Mouse (Mus musculus) bone marrow macrophage, adult 2 months (primary cell): Measurements from ENCODE around the gene 1110008P14Rik. TPM values are rescaled to one million over a fixed set of nuclear protein-coding genes. Genes with fewer than 3 reads are reported as not detected.
A peak's percentile ranks its signal among the peaks of the same experiment; 100 is the strongest.

Source experiments
- H3K27ac ChIP-seq: 2 replicates; pipeline ENCODE4 v1.5.1; 2012; ENCODE audit warnings: low read depth, low read length; ENCODE audit not compliant: insufficient read depth
- H3K4me1 ChIP-seq: 2 replicates; pipeline ENCODE4 v1.6.1; 2012; ENCODE audit warnings: low read length; ENCODE audit not compliant: control insufficient read depth, insufficient read depth
- H3K4me3 ChIP-seq: 2 replicates; pipeline ENCODE4 v1.5.1; 2012; ENCODE audit warnings: mild to moderate bottlenecking, low read length, moderate library complexity; ENCODE audit not compliant: insufficient read depth
- CTCF ChIP-seq: IDR thresholded peaks from 2 replicates; pipeline ENCODE4 v1.5.1; 2012; ENCODE audit warnings: low read depth, mild to moderate bottlenecking, low read length, moderate library complexity
- POLR2A ChIP-seq: IDR thresholded peaks from 2 replicates; pipeline ENCODE4 v1.6.1; 2012; ENCODE audit warnings: mild to moderate bottlenecking, low read depth, low read length, borderline replicate concordance
- polyA plus RNA-seq: library from polyadenylated mRNA; stranded (reverse); fragments of >200 nt; gene quantifications from 2 replicates; pipeline ENCODE4 v1.2.4, GENCODE M21; 2012; ENCODE audit not compliant: missing spikeins, insufficient read depth, insufficient read length

1110008P14Rik gene
- polyA plus RNA-seq, 1 experiment, result 53.8 TPM

- peaks cover 16% of the 10 kb centered on the region for H3K4me1 ChIP-seq
- no peak for TF ChIP-seq POLR2A
- no peak for TF ChIP-seq CTCF
- H3K4me3 ChIP-seq, result no peak overlapping the region
- H3K27ac ChIP-seq, result no peak overlapping the region
Measured at GRCm38 (mm10) chr2:32390871-32391270, 9.1 kb upstream of the 1110008P14Rik start.

DNA sequence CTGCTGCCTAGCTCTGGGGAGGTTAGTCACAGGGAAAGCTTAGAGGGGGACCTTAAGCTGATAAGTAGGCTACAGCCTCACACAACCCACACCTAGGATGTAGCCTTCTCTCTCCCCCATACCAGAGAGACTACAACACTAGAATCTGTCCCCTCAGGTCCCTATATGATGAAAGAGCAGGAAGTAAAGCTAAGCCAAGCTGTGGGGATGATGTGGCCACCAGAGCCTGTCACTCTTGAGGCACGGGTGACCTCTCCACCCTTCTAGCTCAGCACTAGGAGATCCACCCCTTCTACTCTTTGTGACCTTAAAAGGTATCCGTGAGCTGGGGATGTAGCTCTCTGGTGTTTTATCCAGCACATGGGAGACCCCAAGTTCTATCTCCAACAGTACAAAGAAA lies 7.4 kb upstream of the 1110008P14Rik start:
- H3K27ac ChIP-seq, result no peak overlapping the region

DNA sequence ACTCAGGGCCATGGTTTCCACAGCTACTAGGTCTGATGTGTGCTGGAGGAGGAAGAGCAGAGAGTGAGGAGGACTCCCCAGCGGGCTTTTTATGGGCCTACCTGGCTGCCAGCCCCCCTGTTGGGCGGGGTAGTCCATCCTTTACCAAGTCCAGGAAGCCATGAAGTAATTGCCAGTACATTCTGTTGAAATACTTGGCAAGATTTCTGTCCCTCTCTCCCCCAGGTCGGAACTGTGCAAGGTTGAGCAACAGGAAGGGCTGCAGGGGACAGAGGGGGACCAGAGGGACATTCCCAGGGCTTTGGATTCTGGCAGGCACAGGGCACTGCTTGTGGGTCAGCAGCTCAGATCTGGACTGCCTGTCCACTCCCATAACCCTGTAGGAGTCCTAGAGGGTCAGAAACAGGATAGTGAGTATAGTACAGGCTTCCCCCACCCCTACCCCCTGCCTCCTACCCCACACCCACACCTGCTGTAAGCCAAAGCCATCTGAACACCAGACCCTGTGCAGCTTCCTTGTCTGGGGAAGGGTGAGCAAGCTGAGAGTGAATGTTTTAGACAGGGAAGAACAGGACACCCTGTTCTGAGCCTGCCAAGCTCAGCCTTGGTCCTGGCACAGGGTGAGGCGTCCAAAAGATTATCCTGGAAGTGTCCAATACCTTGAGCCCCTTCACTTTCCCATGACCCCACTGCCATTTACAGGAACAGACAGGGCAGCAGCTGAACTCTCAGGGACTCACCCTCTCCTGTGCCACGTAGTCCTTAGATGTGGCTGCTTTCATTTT lies 6.2 kb upstream of the 1110008P14Rik start, which contains the start of gene Lcn2:
Gene Lcn2 (minus strand): TSS at position 547 of the 785 bp plus-strand sequence.
- H3K4me3 ChIP-seq, result no peak within 1 kb of the TSS
- TF ChIP-seq CTCF, result no peak
- TF ChIP-seq POLR2A, result no peak
- no peak within 1 kb of the TSS for H3K27ac ChIP-seq

More for the DNA sequence above, 7.4 kb upstream of the 1110008P14Rik start:
- Histone ChIP-seq H3K4me3 (no peak overlapping the region), H3K4me1 (peaks cover 24% of the 10 kb centered on the region)
- no peak for TF ChIP-seq POLR2A

DNA sequence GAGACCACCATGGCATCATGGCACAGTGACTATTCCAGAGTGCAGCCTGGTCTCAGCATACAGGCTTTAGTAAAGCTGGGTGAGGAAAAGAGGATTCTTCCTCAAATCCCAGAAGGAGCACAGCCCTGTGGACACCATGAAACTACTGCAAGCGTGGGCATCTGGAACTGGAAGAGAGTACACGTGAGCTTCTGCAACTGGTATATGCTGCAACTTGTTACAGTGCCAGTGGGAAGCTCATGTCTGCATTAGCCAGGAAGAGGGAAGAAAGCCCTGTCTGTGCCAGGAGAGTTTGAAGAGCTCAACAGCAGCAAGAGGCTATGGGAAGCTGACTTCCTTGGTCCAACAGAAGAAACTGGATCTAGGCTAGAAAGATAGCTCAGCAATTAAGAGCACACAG lies 951 bp upstream of the 1110008P14Rik start:
- Histone ChIP-seq H3K4me3 (no peak overlapping the region), H3K4me1 (peaks cover 34% of the 10 kb centered on the region), H3K27ac (no peak overlapping the region)
- no peak for TF ChIP-seq POLR2A
- no peak for TF ChIP-seq CTCF

More for the DNA sequence above, 6.2 kb upstream of the 1110008P14Rik start, which contains the start of gene Lcn2:
- H3K4me1 ChIP-seq, result peaks cover 24% of the 10 kb centered on the region

GRCm38 (mm10) chr2:32381141-32381774 lies 480 bp downstream of the 1110008P14Rik start:
- Histone ChIP-seq H3K27ac (no peak overlapping the region), H3K4me3 (peak overlapping the region; percentile 95), H3K4me1 (peaks cover 30% of the 10 kb centered on the region)
- TF ChIP-seq CTCF, result no peak
- no peak; the same call in 1 of the 2 replicates for TF ChIP-seq POLR2A

DNA sequence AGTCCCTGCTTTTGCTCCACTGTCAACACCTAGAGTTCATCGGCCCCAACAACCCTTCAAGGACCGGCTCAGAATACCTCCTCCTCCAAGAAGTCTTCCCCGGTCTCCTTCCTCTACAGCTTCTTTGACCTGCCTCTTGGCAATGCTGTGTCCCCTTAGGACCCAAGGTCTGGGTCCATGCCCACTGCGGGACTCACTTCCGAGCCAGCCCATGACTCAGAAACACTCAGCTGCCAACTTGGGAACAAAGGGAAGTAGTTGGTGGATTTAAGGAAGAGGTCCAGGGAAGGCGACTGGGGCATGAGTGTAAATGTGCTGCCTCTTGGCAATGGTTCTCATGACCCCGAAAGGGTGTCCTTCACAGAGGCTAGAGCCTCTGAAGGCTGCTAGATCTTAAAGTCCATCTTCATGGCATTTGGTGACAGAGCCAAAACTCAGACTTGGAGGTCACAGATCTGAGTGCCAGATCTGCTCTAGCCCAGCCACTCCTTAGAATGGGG lies 1.7 kb downstream of the 1110008P14Rik start:
- Histone ChIP-seq H3K27ac (no peak overlapping the region), H3K4me1 (peaks cover 25% of the 10 kb centered on the region), H3K4me3 (no peak overlapping the region)
- TF ChIP-seq CTCF (no peak), POLR2A (no peak)

DNA sequence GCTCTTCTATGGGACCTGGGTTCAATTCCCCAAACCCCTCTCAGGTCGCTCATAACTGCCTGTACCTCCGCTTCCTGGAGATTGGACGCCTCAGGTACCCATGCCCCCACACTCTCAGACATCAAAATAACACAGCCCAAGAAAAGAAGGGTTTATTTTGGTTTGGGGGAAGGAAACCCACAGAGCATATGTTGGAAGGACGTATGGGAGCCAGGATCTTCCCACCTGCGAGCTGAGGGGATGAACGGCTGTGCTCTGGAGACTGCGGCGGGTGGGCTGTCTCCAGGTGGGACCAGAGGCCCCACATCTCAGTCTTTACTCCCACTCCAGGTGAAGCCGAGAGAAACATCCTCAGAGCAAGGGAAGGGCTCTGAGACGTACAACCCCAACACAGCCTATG lies 4.8 kb downstream of the 1110008P14Rik start:
- TF ChIP-seq CTCF, result no peak
- TF ChIP-seq POLR2A, result no peak
- Histone ChIP-seq H3K27ac (no peak overlapping the region), H3K4me1 (peaks cover 15% of the 10 kb centered on the region), H3K4me3 (no peak overlapping the region)

GRCm38 (mm10) chr2:32375317-32375940 lies 6.3 kb downstream of the 1110008P14Rik start:
- no peak for TF ChIP-seq CTCF
- no peak for TF ChIP-seq POLR2A
- no peak overlapping the region for H3K27ac ChIP-seq
- peaks cover 9% of the 10 kb centered on the region for H3K4me1 ChIP-seq
- H3K4me3 ChIP-seq, result no peak overlapping the region

- Histone ChIP-seq H3K4me1 (no peaks in the 10 kb centered on the region), H3K4me3 (no peak overlapping the region), H3K27ac (no peak overlapping the region)
- no peak for TF ChIP-seq POLR2A
- TF ChIP-seq CTCF, result no peak
Measured at GRCm38 (mm10) chr2:32374191-32374590, 7.5 kb downstream of the 1110008P14Rik start.

DNA sequence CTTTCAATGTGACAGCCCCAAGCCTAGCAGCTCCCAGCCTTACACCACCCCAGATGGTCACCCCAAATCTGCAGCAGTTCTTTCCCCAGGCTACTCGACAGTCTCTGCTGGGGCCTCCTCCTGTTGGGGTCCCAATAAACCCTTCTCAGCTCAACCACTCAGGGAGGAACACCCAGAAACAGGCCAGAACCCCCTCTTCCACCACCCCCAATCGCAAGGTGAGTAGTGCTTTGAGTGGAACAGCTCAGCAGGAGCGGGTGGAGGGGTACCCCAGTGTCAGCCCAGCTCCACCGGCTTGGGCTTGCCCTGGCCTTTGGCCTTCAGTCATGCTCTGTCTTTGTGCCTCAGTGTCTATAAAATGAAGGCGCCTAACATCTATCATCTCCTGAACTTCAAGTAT lies 14.4 kb downstream of the 1110008P14Rik start:
- Histone ChIP-seq H3K27ac (no peak overlapping the region), H3K4me3 (no peak overlapping the region), H3K4me1 (peaks cover 4% of the 10 kb centered on the region; the same call in 1 of the 2 replicates)
- no peak for TF ChIP-seq CTCF
- no peak for TF ChIP-seq POLR2A
